Mouse (Mus musculus) lung, adult 2 months (tissue): ENCODE results near the gene Gm4353.

Experiments
- CTCF ChIP-seq: fragments of 200-500 bp; IDR thresholded peaks from 2 replicates; pipeline ENCODE4 v1.5.1; 2011; ENCODE audit warnings: mild to moderate bottlenecking, low read length, control low read depth; ENCODE audit not compliant: insufficient read depth
- POLR2A ChIP-seq: fragments of 200-500 bp; IDR thresholded peaks from 2 replicates; pipeline ENCODE4 v1.6.1; 2011; ENCODE audit warnings: low read depth, mild to moderate bottlenecking, control low read depth, low read length, borderline replicate concordance; ENCODE audit errors: extremely low read depth

GRCm38 (mm10) chr7:116120737-116121136 is 36.3 kb upstream of the Gm4353 start:
- no peak for TF ChIP-seq CTCF
- no peak for TF ChIP-seq POLR2A
